Comparison of ENCODE assay signal across 8 mouse cellular contexts in the genomic region with DNA sequence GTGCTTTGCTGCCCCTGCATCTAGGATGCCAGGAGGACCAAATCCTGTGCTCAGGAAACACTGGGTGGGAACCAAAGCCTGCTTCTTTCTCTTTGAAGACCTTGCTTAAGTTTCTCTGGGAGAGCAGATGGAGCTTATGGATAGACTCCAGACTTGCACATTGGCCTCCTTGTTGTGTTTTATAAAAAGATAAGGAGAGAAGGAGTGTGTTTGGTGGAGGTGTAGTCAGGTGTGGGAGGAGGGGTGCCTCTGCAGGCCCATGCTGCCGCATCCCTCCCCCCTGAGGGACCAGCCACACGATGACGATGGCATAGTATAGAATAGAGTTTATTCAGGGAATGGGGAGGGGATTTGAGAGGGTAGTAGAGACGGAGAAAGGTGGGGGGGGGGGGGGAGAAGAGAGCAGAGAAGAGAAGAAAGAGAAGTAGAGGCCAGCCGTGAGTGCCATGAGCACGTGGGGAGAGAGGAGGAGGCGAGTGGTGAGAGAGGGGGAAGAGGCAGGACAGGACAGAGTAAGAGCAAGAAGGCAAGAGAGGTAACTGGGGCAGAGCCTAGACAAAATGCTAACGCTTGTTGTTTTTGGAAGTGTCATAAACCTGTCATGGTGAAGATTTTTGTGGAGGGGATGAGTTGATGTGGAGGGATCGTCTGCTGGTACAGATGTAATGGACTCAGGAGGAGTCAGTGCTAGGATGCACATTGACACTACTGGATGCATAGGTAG. TPM values are rescaled to one million over a fixed set of nuclear protein-coding genes. Genes with fewer than 3 reads are reported as not detected.
DNase-seq lines count a peak whose midpoint lies in the region; ATAC-seq and TF ChIP-seq lines count a peak whose summit lies in the region.
"Had no signal": no experiment of that assay in that cellular context is flagged by ENCODE, and none has a peak within 500 bp of the region (broad histone marks: within the 10 kb centered on the region; RNA-seq: fewer than 3 reads in every experiment).

No protein-coding gene starts in this region.

- no peak for TF ChIP-seq CTCF in embryonic fibroblast, embryonic 13.5 days (IDR thresholded peaks at IDR 0.05; ENCODE audit: borderline replicate concordance, insufficient read depth, low read length)
- TF ChIP-seq CTCF in intestine, postnatal 0 days (IDR thresholded peaks at IDR 0.05; ENCODE audit: low read depth): no peak

- no peak for ATAC-seq in liver, embryonic 11.5 days (replicated peaks; ENCODE audit: low FRiP score)
- ATAC-seq in intestine, postnatal 0 days: no peak
- ATAC-seq in neural tube, embryonic 15.5 days (ENCODE audit: low FRiP score): no peak

- no peaks in the 10 kb centered on the region for H3K27me3 ChIP-seq in liver, embryonic 11.5 days (replicated peaks; ENCODE audit: control insufficient read depth, insufficient read depth, low read length)
- H3K27me3 ChIP-seq in intestine, postnatal 0 days (replicated peaks; ENCODE audit: control insufficient read depth, insufficient read depth, low read length): no peaks in the 10 kb centered on the region
- H3K27me3 ChIP-seq in neural tube, embryonic 15.5 days (replicated peaks): no peaks in the 10 kb centered on the region

- peaks cover 11% of the 10 kb centered on the region for H3K36me3 ChIP-seq in liver, embryonic 11.5 days (ENCODE audit: control insufficient read depth, insufficient read depth, low read length)
- H3K36me3 ChIP-seq in intestine, postnatal 0 days (ENCODE audit: control insufficient read depth, insufficient read depth): peaks cover 12% of the 10 kb centered on the region; the same call in 1 of the 2 replicates
- peaks cover 22% of the 10 kb centered on the region for H3K36me3 ChIP-seq in neural tube, embryonic 15.5 days

- 71% methylated on average over 9 of the region's 9 CpGs for WGBS in liver, embryonic 11.5 days
- WGBS in intestine, postnatal 0 days: 81% methylated on average over 9 of the region's 9 CpGs
- WGBS in neural tube, embryonic 15.5 days: 85% methylated on average over 9 of the region's 9 CpGs

- intact Hi-C loops in gastrocnemius, postnatal 14 days (cut with DNase I; ENCODE audit: low total_unique reads): no loop called here

- TF ChIP-seq POLR2A in embryonic fibroblast, embryonic 13.5 days (IDR thresholded peaks at IDR 0.05; ENCODE audit: low read depth, low read length): no peak

- H3K4me2 ChIP-seq in liver, embryonic 11.5 days: peak overlapping the region; percentile 95
- H3K4me2 ChIP-seq in intestine, postnatal 0 days (replicated peaks; ENCODE audit: low read depth): peak overlapping the region; percentile 73
- H3K4me2 ChIP-seq in neural tube, embryonic 15.5 days: peak overlapping the region; percentile 90

- no peak overlapping the region for H3K27ac ChIP-seq in liver, embryonic 11.5 days (ENCODE audit: low read depth, low read length)
- H3K27ac ChIP-seq in embryonic fibroblast, embryonic 13.5 days (ENCODE audit: insufficient read depth, low read length): no peak overlapping the region
- H3K27ac ChIP-seq in intestine, postnatal 0 days (ENCODE audit: low read depth, low read length): no peak overlapping the region
- H3K27ac ChIP-seq in neural tube, embryonic 15.5 days (replicated peaks): no peak overlapping the region

- H3K9me3 ChIP-seq in liver, embryonic 11.5 days (ENCODE audit: control insufficient read depth, low read length): no peaks in the 10 kb centered on the region
- H3K9me3 ChIP-seq in intestine, postnatal 0 days (ENCODE audit: control insufficient read depth): no peaks in the 10 kb centered on the region
- no peaks in the 10 kb centered on the region for H3K9me3 ChIP-seq in neural tube, embryonic 15.5 days (replicated peaks)

- peak overlapping the region; percentile 87 for H3K4me3 ChIP-seq in liver, embryonic 11.5 days (ENCODE audit: low read depth, low read length)
- peak overlapping the region; percentile 87 for H3K4me3 ChIP-seq in embryonic fibroblast, embryonic 13.5 days (ENCODE audit: insufficient read depth, low read length)
- peak overlapping the region; percentile 93; the same call in 1 of the 2 replicates for H3K4me3 ChIP-seq in intestine, postnatal 0 days (ENCODE audit: low read depth, low read length)
- peak overlapping the region; percentile 98 for H3K4me3 ChIP-seq in neural tube, embryonic 15.5 days (replicated peaks)

- no peak for DNase-seq in liver, embryonic 11.5 days (ENCODE audit: low spot score)
- DNase-seq in liver: no peak
- no peak for DNase-seq in gastrocnemius, postnatal 14 days
- no peak for DNase-seq in gastrocnemius, postnatal 10 days

- H3K4me1 ChIP-seq in liver, embryonic 11.5 days (replicated peaks; ENCODE audit: control insufficient read depth, insufficient read depth, low read length): peaks cover 23% of the 10 kb centered on the region
- H3K4me1 ChIP-seq in embryonic fibroblast, embryonic 13.5 days (ENCODE audit: control insufficient read depth, insufficient read depth, low read length): peaks cover 10% of the 10 kb centered on the region; the same call in 1 of the 2 replicates
- peaks cover 4% of the 10 kb centered on the region for H3K4me1 ChIP-seq in intestine, postnatal 0 days (replicated peaks; ENCODE audit: control insufficient read depth, insufficient read depth, low read length)
- H3K4me1 ChIP-seq in neural tube, embryonic 15.5 days: peaks cover 47% of the 10 kb centered on the region

- H3K9ac ChIP-seq in liver, embryonic 11.5 days (ENCODE audit: low read depth, low read length): peak overlapping the region; percentile 95
- H3K9ac ChIP-seq in intestine, postnatal 0 days (ENCODE audit: low read depth, low read length): 0 out of 2 replicates have a peak overlapping the region, but pooled peaks have one; percentile 96
- peak overlapping the region; percentile 96 for H3K9ac ChIP-seq in neural tube, embryonic 15.5 days (replicated peaks)

RNA-seq across cellular contexts. Expression of a gene that starts 0.8 kb away (rescaled TPM):
- polyA plus RNA-seq in liver, embryonic 11.5 days (2014; fragmentation: Nextera tagmentation; extraction: Ambion mirVana): 13.1 and 14.9 TPM in 2 replicates
- polyA plus RNA-seq in embryonic fibroblast, embryonic 13.5 days (2011; ENCODE audit: insufficient read length, low read depth, missing spikeins): 13.2 and 13.8 TPM in 2 replicates
- 4.2 and 5.7 TPM in 2 replicates for polyA plus RNA-seq in intestine, postnatal 0 days (2015; fragmentation: Nextera tagmentation; extraction: Ambion mirVana)
- 23.7 and 26.7 TPM in 2 replicates for polyA plus RNA-seq in neural tube, embryonic 15.5 days (2015; fragmentation: Nextera tagmentation; extraction: Ambion mirVana)
- total RNA-seq in gastrocnemius, postnatal 14 days (2021): 1 to 10 TPM; 3.1 to 4.1 TPM
- total RNA-seq in gastrocnemius, postnatal 10 days (2021): 1 to 10 TPM; 4.8 to 7.0 TPM

RNA-seq across cellular contexts. Expression of a gene that starts 13.5 kb away (rescaled TPM):
- polyA plus RNA-seq in liver, embryonic 11.5 days (2014; fragmentation: Nextera tagmentation; extraction: Ambion mirVana): 0.25 TPM in 1 of 2 replicates, not detected in the other
- not detected in 2 replicates for polyA plus RNA-seq in embryonic fibroblast, embryonic 13.5 days (2011; ENCODE audit: insufficient read length, low read depth, missing spikeins)
- not detected in 2 replicates for polyA plus RNA-seq in intestine, postnatal 0 days (2015; fragmentation: Nextera tagmentation; extraction: Ambion mirVana)
- 0.18 and 0.27 TPM in 2 replicates for polyA plus RNA-seq in neural tube, embryonic 15.5 days (2015; fragmentation: Nextera tagmentation; extraction: Ambion mirVana)
- not detected for total RNA-seq in gastrocnemius, postnatal 14 days (2021)
- not detected for total RNA-seq in gastrocnemius, postnatal 10 days (2021)
- polyA plus RNA-seq: large intestine, adult 2 months had no signal

RNA-seq across cellular contexts. Expression of a gene that starts 14.9 kb away (rescaled TPM):
- 101 and 112 TPM in 2 replicates for polyA plus RNA-seq in liver, embryonic 11.5 days (2014; fragmentation: Nextera tagmentation; extraction: Ambion mirVana)
- 19.5 and 20.3 TPM in 2 replicates for polyA plus RNA-seq in embryonic fibroblast, embryonic 13.5 days (2011; ENCODE audit: insufficient read length, low read depth, missing spikeins)
- 103 and 110 TPM in 2 replicates for polyA plus RNA-seq in intestine, postnatal 0 days (2015; fragmentation: Nextera tagmentation; extraction: Ambion mirVana)
- polyA plus RNA-seq in neural tube, embryonic 15.5 days (2015; fragmentation: Nextera tagmentation; extraction: Ambion mirVana): 140 and 149 TPM in 2 replicates
- total RNA-seq in gastrocnemius, postnatal 14 days (2021): 10 to 100 TPM; 22.5 to 23.4 TPM
- 10 to 100 TPM; 26.3 to 28.5 TPM for total RNA-seq in gastrocnemius, postnatal 10 days (2021)

RNA-seq across cellular contexts. Expression of a gene that starts 53.1 kb away (rescaled TPM):
- polyA plus RNA-seq in liver, embryonic 11.5 days (2014; fragmentation: Nextera tagmentation; extraction: Ambion mirVana): not detected in 2 replicates
- not detected in 2 replicates for polyA plus RNA-seq in embryonic fibroblast, embryonic 13.5 days (2011; ENCODE audit: insufficient read length, low read depth, missing spikeins)
- polyA plus RNA-seq in intestine, postnatal 0 days (2015; fragmentation: Nextera tagmentation; extraction: Ambion mirVana): not detected in 2 replicates
- not detected in 2 replicates for polyA plus RNA-seq in neural tube, embryonic 15.5 days (2015; fragmentation: Nextera tagmentation; extraction: Ambion mirVana)
- total RNA-seq in gastrocnemius, postnatal 14 days (2021): not detected
- not detected for total RNA-seq in gastrocnemius, postnatal 10 days (2021)
- polyA plus RNA-seq: large intestine, adult 2 months had no signal
